Mouse (Mus musculus): ENCODE results near the gene Gsg1.

Gene Gsg1

DNA sequence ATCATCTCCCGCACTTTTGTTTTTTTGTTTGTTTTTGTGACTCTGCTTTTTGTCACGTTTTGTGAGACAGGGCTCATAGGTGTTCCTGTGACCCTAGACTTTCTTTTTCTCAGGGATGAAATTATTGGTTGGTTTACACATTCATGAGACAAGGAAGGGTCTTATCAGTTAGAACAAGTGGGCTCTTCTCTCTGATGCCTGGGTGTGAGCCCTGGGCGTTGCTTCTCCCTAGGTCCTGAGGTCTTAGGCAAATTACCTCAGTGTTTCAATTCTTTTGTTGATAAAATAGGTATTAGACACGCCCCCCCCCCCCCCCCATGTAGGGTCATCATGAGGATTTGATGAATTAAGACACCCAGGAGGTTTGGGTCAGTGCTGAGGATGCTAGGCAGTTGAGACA, 49.3 kb downstream of the Gsg1 start:
- no peak for DNase-seq

DNA sequence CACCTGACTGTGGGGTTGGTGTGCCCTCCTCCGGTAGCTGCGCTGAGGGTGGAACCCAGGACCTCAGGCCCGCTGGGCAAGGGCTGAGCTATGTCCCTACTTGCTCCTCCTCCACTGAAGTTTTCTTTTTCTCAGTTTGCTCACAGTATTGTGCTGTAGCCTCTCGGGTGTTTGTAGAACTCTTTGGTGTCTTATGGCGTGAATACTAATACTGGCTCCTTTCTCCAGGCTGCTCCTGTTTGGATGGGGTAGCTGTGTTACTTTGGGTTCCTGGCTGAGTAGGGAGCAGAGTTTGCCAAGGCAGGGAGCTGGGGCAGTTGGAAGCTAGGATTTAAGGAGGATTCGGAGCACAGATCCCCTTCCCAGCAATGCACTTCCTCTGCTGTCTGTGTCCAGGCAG, 50.4 kb downstream of the Gsg1 start:
- no peak for DNase-seq

DNA sequence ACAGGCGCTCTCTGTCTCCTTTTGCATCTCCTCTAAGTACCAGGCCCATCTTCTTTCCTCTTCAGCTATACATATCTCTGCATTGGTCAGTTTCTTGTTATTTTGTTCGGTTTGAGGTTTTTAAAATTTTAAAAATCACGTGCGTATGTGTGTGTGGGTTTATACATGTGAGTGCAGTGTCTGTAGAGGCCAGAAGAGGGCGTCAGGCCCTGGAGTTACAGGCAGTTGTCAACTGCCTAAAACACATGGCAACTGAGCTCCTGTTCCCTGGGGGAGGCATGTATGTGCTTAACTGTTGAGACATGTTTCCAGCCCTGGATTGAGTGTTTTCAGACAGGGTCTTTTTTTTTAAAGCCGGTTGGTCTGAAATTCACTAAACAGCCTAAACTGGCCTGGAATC, 51.5 kb downstream of the Gsg1 start:
- no peak for DNase-seq

DNA sequence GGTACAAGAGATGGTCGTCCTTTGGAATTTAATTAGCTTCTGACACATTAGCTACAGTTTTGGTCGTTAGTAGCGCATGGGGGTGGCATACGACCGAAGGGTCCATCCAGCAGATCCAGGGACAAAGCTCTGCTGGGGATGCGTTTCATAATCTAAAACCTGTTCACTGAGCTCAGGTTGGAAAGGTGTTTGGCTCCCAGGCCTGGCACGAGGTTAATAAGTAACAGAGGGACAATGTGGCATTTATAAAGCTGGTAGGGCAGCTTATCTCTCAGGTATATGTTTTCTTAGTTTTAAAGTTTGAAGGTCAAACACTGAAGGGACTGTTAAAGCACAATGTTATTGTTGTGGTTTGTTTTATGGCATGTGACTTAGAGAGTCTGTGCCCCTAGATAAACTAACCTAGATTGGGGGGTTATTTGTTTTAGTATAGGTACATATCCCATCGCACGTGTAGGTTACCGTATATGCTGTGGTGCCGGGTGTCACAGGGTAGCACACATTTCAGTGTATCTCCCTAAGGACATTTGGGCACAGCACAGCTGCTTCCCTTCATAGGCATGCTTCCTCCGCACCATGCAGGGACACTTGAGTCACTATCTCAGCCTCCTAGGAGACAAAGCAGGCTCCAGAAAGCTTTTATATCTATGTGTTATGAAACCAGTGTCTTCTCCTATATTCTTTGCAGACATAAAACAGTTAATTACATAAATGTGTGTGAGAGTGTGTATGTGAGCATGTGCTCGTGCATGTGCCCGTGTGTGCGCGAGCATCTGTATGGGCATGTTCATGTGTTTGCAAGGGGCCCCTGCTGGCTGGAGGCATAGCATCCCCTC, 53.8 kb downstream of the Gsg1 start:
- no peak for DNase-seq

DNA sequence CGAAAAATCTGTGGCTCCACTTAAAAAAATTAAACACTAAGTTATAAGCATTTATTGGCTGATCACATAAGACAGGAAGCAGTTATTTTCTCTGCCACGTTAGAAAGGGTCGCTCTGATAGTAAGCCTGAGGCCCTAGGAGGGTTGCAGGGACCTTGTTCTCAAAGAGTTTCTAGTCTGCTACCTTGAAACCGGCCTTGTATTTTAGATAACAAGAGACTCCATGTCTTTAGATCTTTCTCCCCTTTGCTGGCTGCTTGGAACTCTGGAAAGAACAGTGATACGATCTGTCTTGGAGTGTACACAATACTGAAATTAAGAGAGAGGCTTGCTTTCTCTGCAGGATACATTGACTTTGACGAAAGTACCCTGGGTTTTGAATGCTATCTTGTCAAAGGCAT, 55.4 kb downstream of the Gsg1 start:
- DNase-seq, result no peak

DNA sequence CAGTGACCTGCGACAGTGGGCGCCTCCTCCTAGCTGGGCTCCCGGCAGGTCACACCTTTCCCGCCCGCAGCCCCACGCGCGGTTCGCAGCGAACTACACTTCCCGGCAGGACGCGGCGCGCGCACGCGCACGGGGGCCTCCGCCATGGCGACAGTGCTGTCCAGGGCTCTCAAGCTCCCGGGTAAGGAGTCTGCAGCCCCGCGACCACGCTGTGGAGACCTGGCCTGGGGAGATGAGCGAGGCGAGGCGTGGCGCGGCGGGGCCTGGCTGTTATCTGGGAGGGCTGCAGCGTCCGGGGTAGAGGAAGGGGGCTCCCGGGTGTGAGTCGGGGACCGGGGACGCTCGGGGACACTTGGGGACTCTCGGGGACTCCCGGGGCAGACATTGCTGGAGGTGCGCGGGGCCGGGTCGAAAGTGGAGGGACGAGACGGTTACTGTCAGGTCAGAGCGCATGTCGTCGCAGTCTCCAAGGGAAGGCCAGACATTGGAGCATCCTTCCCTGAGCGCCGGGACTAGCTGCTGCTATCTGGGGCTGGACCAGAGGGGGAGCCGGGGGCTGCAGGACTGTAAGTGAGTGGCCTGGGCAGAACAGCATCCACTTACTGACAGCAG, 56.1 kb downstream of the Gsg1 start, which contains the start of the genes Fam234b and Hebp1:
Gene Fam234b (plus strand): TSS at position 57 of the 612 bp plus-strand sequence.
Gene Hebp1 (minus strand): TSS at position 102 of the 612 bp plus-strand sequence.
- DNase-seq, result peak; percentile 90 to 91

DNA sequence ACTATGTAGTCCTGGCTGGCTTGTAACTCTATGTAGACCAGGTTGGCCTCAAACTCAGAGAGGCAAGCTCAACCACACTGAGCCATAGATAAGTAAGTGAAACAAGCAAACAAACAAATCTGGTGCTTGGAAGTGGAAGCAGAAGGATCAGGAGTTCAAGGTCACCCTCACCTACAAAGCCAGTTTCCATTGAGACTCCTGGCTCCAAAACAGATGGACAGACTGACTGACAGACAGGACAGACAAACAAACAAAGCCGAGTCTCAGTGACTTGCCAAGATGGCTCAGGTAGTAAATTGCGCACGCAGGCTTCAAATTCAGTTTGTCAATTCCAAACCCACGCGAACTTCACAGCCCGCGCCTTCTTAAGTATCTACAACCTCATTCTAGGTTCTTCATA, 56.7 kb downstream of the Gsg1 start:
- DNase-seq, result no peak

DNA sequence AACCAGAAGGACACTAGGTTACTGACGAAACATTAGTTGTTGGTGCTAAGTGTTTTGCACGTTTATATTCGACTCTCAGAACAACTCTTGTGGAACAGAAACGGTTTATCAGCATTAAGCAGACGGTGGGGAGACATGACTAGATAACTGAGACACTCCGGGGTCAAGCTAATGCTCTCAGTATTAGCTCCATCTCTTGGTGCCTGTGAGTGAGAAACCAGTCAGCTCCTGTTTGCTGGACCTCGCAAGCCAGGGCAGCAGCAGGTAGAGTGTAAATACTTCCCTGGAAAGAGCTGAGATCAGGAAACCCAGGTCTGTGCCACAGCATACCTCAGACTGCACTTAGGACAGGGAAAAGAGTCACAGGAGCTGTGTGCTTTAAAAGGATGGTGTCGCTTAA, 57.4 kb downstream of the Gsg1 start:
- DNase-seq, result no peak

DNA sequence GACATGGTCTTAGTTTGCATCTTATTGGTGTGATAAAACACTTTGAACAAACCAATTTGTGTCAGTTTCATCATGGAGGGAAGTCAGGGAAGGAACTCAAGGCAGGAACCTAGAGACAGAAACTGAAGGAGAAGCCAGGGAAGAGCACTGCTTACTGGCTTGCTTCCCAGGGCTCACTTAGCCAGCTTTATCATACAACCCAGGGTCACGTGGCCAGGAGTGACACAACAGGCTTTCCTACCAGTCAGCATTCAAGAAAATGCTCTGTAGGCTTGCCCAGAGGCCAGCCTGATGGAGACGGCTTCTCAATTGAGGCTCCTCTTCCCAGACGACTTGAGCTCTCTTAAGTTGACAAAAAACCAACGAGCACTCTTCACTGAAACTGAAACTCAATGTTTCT, 59.2 kb downstream of the Gsg1 start:
- no peak for DNase-seq

DNA sequence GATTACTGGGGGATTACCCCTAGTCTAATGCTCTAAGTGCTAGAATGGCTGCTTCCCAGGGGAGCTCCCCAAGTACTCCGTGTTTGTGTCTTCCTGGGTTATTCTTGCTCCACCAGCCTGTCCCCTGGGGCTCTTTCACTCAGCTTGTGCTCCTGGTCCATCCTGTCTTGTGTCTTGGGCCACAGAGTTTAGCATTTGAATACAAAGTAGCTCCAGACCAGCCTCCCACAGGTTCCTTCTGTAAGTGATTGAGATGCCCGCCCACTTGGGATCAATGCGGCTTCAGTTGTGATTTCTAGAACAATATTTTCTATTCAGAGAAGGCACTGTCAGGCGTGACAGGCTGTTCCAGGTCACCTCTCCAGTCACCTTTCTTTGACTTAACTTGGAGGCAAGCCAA, 60.4 kb downstream of the Gsg1 start:
- DNase-seq, result no peak

DNA sequence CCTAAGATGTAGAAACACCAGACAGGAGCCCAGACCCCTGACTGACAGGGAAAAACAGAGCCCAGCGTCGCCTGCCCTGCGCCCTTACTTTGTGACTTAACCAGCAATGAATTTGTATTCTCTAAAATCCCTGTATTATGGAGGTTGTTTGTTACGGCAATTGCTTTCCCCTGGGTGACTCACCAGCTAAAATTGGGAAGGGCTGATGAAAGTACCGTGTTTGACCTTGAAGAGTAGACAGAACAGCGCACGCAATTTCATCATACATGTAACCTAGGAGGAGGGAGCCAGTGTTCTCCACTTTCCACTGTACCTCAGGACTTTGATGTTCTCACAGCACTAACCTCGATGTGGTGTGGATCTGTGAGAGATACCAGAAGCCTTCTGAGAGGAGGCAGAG, 61.2 kb downstream of the Gsg1 start:
- no peak for DNase-seq

DNA sequence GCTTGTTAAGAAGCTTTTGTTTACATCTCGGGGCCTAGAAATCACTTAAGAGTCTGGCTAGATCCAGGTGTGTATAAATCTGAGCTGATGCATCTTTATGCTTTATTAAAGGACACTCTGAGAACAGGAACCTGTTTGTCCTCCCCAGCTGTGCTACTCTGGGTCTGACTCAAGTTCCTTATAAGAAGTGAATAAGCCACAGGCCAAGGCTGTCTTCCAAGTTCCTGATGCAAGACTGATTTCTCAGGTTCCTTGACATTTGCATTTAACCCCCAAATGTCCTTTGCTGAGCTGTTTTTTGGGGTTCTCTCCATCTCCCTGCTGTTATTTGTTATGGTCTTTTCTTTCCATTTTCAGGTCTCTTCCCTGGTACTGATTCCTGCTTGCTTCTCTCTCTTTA, 62.2 kb downstream of the Gsg1 start:
- no peak for DNase-seq

DNA sequence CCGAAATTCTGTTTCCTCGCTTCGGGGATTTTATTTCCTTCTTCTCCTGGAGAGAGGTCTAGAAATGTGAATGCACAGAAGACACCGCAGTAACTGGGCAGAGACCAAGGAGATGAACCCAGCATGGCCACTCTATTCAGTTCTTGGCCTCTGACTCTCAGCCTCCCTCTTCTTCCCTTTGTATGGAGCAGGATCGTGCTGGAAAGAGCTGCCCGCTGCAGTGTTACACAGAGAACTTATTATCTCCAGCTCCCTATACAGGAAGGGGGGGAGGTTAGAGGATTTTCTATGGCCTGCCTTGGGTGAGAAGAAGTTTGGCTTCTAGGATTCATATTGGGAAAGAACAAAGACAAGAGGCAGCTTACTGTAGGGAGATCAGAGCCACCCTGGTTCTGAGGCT, 64.0 kb downstream of the Gsg1 start:
- no peak for DNase-seq

DNA sequence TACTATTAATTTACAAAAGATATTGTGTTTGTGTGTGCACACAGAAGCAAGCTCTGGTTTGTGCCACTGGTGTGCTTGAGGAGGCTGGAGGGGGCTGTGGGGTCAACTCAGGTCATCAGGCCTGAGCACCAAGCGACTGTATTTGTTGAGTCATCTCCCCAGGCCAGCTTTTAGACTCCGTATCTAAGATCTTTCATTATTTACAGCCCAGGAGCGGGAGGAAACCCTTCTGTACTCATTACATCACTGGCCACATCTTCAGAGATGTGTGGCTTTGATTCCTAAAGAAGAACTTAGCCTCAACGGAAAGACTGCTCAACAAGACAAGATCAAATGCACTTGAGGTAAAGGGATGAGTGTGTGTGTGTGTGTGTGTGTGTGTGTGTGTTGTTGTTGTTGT, 65.5 kb downstream of the Gsg1 start:
- DNase-seq, result no peak
